Mouse (Mus musculus) neural tube, embryonic 15.5 days (tissue): Measurements from ENCODE around the gene Cpeb3. TPM values are rescaled to one million over a fixed set of nuclear protein-coding genes. Genes with fewer than 3 reads are reported as not detected.
"Not testable (repeated sequence)": the region's sequence is repeated elsewhere in the genome, so short reads cannot be mapped to it uniquely, and the experiment has no call there.

Source experiments
- ATAC-seq: fragments of 200-750 bp; cut with Nextera tagmentation; 2 replicates; pipeline ENCODE4 v1.8.0; 2017; ENCODE audit warnings: mild to moderate bottlenecking, moderate TSS enrichment, moderate library complexity; ENCODE audit not compliant: low FRiP score
- H3K27ac ChIP-seq: fragments of 300-500 bp; sonication (generic); replicated peaks from 2 replicates; pipeline ENCODE4 v1.5.1; 2015; ENCODE audit warnings: mild to moderate bottlenecking, inconsistent platforms
- H3K27me3 ChIP-seq: fragments of 300-500 bp; sonication (generic); replicated peaks from 2 replicates; pipeline ENCODE4 v1.6.1; 2015; ENCODE audit warnings: inconsistent platforms
- H3K36me3 ChIP-seq: fragments of 300-500 bp; sonication (generic); 2 replicates; pipeline ENCODE4 v1.6.1; 2015; ENCODE audit warnings: inconsistent platforms
- H3K4me1 ChIP-seq: fragments of 300-500 bp; sonication (generic); 2 replicates; pipeline ENCODE4 v1.6.1; 2015; ENCODE audit warnings: inconsistent platforms
- H3K4me2 ChIP-seq: fragments of 300-500 bp; sonication (generic); 2 replicates; pipeline ENCODE4 v1.6.1; 2015; ENCODE audit warnings: inconsistent platforms, mild to moderate bottlenecking, moderate library complexity
- H3K4me3 ChIP-seq: fragments of 300-500 bp; sonication (generic); replicated peaks from 2 replicates; pipeline ENCODE4 v1.5.1; 2015; ENCODE audit warnings: mild to moderate bottlenecking, inconsistent platforms
- H3K9ac ChIP-seq: fragments of 300-500 bp; sonication (generic); replicated peaks from 2 replicates; pipeline ENCODE4 v1.6.1; 2015; ENCODE audit warnings: mild to moderate bottlenecking, inconsistent platforms
- H3K9me3 ChIP-seq: fragments of 300-500 bp; sonication (generic); replicated peaks from 2 replicates; pipeline ENCODE4 v1.6.1; 2016; ENCODE audit warnings: inconsistent platforms
- WGBS: fragments of 180-500 bp; shearing (Covaris S2); methylation state at CpG from one replicate; pipeline ENCODE4 v1.1.7; 2015; ENCODE audit warnings: mixed read lengths; 5-methylcytosine and 5-hydroxymethylcytosine counted together
- polyA plus RNA-seq: library from polyadenylated mRNA; unstranded; fragments of >200 nt; fragmentation: Nextera tagmentation; extraction: Ambion mirVana; gene quantifications from 2 replicates; pipeline ENCODE4 v1.2.1, GENCODE M21; 2015

The Cpeb3 gene
- polyA plus RNA-seq, 1 experiment from 2014 or later: 12.0 TPM

DNA sequence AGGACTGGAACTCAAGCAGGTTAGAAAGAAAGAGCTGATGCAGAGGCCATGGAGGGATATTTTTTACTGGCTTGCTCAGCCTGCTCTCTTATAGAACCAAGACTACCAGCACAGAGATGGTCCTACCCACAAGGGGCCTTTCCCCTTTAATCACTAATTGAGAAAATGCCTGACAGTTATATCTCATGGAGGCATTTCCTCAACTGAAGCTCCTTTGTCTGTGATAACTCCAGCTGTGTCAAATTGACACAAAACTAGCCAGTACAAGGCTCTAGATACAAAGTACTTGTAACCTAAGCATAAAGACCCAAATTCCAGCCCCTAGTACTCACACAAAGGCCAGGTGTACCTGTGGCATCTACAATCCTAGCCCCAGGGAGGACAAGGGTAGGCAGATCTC is 3.2 kb downstream of the Cpeb3 start:
- H3K4me3 ChIP-seq, H3K9ac ChIP-seq, ATAC-seq, H3K27ac ChIP-seq, H3K4me2 ChIP-seq, H3K27me3 ChIP-seq, H3K36me3 ChIP-seq, H3K9me3 ChIP-seq: not testable (repeated sequence)
- H3K4me1 ChIP-seq: peaks cover 22% of the 10 kb centered on the region

DNA sequence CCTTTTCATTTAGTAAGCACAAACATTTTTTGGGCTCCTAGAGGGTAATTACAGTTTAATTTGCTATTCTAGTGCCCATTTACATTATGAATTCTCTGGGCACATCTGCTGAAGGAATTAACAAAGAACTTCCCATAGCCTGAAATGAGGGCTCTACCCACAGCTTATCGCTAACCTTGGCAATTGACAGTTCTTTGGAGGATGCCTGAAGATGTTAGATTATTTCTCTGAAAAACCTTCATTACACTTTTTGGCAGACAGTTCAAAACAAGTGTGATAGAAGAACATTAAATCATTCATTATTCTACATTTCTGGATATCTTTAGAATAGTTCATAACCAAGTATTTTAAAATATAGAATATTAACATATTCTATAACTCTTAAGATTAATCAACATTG is 5.0 kb downstream of the Cpeb3 start:
- 82% methylated on average over 1 of the region's 1 CpGs for WGBS
- no peak for ATAC-seq

DNA sequence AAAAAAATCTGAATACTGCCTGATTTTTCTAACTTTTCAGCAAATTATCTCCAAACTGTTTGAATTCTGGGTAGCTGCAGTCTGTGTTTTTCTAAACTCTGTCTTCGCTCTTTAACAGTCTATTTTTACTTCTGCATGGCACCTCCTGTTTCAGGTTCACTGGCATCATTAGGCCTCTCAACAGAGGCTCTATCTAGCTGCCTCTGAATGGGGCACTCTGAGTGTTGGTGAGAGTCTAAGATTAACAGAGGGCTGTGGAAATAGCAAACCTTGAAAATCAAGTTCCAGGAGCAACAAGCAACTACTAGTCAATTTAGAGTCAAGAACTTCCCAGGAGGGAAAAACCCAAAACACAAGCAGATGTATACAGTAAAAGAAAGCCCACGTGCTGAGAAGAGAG is 8.5 kb downstream of the Cpeb3 start:
- Histone ChIP-seq H3K27me3 (no peaks in the 10 kb centered on the region), H3K4me3 (no peak overlapping the region), H3K4me1 (no peaks in the 10 kb centered on the region), H3K27ac (no peak overlapping the region), H3K36me3 (no peaks in the 10 kb centered on the region), H3K4me2 (no peak overlapping the region), H3K9me3 (no peaks in the 10 kb centered on the region), H3K9ac (no peak overlapping the region)
- no peak for ATAC-seq
- 83% methylated on average over 2 of the region's 2 CpGs for WGBS

More for the DNA sequence above, 5.0 kb downstream of the Cpeb3 start:
- H3K4me1 ChIP-seq: peaks cover 7% of the 10 kb centered on the region
- H3K9ac ChIP-seq: no peak overlapping the region
- no peaks in the 10 kb centered on the region for H3K9me3 ChIP-seq
- no peak overlapping the region for H3K27ac ChIP-seq
- H3K4me2 ChIP-seq: no peak overlapping the region
- no peak overlapping the region for H3K4me3 ChIP-seq
- no peaks in the 10 kb centered on the region for H3K27me3 ChIP-seq
- no peaks in the 10 kb centered on the region for H3K36me3 ChIP-seq

DNA sequence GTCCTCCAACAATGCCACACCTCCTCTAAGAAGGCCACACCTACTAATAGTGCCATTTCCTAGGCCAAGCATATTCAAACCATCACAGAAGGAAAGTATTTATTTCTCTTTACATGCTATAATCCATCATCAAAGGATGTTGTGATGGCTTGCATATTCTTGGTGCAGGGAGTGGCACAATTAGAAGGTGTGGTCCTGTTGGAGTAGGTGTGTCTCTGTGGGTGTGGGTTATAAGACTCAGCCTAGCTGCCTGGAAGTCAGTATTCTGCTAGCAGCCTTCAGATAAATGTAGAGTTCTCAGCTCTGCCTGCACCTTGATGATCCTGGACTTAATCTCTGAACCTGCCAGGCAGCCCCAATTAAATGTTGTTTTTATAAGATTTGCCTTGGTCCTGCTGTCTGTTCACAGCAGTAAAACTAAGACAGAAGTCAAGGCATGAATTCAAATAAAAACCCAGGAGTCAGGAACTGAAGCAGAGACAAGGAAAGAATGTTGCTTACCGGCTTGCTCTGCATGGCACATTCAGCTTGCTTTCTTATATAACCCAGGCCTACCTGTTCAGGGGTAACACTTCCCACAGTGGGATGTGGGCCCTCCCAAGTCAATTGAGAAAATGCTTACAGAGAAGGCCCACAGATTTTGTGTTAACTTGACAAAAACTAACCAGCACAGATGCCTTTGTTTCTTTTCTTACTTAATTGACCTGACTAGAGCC is 10.1 kb downstream of the Cpeb3 start:
- 85% methylated on average over 1 of the region's 1 CpGs for WGBS
- Histone ChIP-seq H3K4me3 (no peak overlapping the region), H3K9ac (no peak overlapping the region), H3K9me3 (no peaks in the 10 kb centered on the region), H3K27me3 (no peaks in the 10 kb centered on the region), H3K36me3 (no peaks in the 10 kb centered on the region), H3K4me2 (no peak overlapping the region), H3K27ac (no peak overlapping the region), H3K4me1 (no peaks in the 10 kb centered on the region)
- ATAC-seq: no peak

DNA sequence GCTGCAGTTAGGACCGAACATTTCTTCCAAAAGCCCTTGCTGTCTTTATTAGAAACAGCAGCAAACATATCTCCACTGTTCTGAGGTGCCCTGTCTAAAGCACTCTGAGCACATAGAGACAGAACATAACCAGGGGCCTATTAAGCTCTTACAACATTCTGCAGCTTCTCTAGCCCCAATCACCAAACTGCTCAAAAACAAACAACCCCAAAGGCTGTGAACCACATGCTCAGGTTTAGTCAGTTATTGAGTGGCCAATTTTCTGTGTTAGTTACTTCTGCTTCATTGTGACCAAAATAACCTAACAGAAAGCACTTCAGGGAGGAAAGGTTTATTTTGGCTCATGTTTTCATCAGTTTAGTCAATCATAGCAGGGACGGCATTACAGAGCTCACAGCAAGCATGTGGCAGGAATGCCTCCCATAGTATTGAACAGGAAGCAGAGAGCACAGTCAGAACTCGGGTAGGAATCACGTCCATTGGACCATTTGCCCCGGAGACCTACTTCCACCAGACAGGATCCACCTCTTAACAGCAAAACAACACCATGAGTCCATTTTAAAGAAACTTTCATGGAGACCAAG is 15.8 kb downstream of the Cpeb3 start:
- 79% methylated on average over 5 of the region's 5 CpGs for WGBS
- Histone ChIP-seq H3K4me2 (no peak overlapping the region), H3K4me1 (no peaks in the 10 kb centered on the region), H3K9ac (no peak overlapping the region), H3K27ac (no peak overlapping the region), H3K4me3 (no peak overlapping the region), H3K36me3 (no peaks in the 10 kb centered on the region), H3K9me3 (no peaks in the 10 kb centered on the region), H3K27me3 (no peaks in the 10 kb centered on the region)
- ATAC-seq: no peak

DNA sequence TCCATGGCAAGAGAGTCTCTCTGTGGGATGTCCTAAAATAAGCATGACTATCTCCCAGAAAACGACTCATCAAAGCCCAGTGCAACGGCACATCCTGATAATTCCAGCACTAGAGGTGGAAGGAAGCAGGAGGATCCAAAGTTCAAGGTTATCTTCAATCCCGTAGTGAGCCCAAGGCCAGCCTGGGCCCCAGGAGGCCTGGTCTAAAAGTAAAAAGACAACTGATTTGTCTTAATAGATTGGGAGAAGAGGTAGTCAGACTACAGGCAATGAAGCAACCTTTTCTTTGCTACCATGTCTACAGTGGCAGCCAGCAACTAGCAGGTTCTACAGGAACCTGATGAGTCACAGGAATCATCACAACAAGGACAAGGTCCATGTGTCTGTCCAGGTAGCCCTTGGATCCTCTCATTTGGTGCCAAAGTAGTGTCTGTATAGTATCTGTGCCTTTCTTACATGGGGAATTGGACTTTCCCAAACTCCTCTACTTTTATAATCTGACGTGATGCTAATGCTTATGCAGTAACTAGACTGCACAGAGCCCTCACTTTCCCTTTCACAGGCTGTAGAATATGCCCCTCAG is 19.9 kb downstream of the Cpeb3 start:
- Histone ChIP-seq H3K9ac (no peak overlapping the region), H3K9me3 (no peaks in the 10 kb centered on the region), H3K27ac (no peak overlapping the region), H3K36me3 (no peaks in the 10 kb centered on the region), H3K4me2 (no peak overlapping the region), H3K4me1 (no peaks in the 10 kb centered on the region), H3K4me3 (no peak overlapping the region), H3K27me3 (no peaks in the 10 kb centered on the region)
- 81% methylated on average over 4 of the region's 4 CpGs for WGBS
- ATAC-seq: no peak

DNA sequence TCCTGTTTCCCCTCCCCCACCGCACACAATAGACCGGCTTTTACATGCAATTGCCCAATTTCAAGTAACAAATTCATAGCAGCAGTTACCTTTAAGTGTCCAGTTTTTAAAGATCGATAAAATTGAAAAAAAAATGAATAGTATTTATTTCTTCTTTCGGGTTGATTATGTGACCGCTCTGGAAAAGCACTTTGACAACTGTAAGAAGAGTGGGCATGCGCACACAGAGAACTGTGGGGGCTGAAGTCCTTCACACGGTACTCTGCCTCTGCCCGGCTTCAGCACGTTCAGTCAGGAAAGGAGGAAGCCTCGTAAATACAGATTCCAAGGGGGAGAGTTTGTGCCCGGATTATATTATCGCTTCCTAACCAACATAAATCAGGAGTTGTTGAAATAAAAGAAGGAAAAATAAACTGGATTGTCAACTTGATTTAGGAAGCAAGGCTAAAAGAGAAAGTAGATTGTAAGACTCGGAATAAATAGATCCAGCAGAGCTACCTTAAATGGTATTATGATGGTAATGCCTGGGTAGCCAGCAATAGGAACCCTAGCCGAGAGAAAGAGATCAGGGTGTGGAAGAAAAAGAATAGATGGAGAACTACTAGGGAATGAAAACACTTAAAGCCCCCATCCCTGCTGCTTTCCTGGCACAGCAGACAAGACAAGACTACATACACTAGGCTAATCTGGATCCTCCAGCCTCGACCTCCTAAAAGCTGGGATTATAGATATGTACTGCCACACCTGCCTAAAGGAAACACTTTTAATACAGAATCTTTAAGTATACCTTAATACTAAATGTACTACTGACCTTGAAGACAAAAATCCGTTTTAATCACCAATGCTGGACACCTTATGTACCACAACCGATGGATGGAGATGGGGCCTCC is 30.3 kb downstream of the Cpeb3 start:
- no peaks in the 10 kb centered on the region for H3K27me3 ChIP-seq
- H3K4me3 ChIP-seq: peak overlapping the region; percentile 47
- H3K4me2 ChIP-seq: peak overlapping the region; percentile 51
- peak overlapping the region; percentile 37; the same call in 1 of the 2 replicates for H3K9ac ChIP-seq
- no peaks in the 10 kb centered on the region for H3K36me3 ChIP-seq
- ATAC-seq: peak; percentile 78
- no peaks in the 10 kb centered on the region for H3K9me3 ChIP-seq
- H3K27ac ChIP-seq: peak overlapping the region; percentile 73
- WGBS: 12% methylated on average over 17 of the region's 17 CpGs
- H3K4me1 ChIP-seq: peaks cover 32% of the 10 kb centered on the region

DNA sequence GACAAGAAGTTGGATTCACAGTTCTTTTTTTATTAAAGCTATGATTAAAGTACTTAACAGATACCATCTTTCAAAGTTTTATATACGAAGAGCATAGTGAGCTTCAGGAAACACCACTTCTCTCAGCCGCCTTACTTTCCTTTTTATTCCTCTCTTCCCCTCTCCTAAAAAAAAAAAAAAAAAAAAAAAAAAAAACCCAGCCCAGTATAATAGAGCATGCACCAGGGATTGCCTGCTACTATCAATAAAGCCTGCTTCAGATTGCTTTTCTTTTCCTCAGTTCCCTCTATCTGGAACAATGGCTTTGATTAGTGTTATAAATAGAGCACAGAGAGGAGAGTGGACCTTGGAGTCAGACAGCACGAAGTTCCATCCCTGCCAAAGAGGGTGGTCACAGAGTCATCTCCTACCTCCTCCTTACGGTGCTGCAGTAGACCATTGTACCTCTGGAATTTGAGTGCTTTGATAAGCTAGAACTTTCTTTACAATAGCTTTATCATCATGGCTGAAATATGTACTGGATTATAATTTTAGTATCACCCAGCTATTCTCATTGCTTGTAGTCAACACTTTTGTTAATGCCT is 31.4 kb downstream of the Cpeb3 start:
- Histone ChIP-seq H3K27ac (no peak overlapping the region), H3K4me2 (peak overlapping the region; percentile 95), H3K36me3 (no peaks in the 10 kb centered on the region), H3K27me3 (no peaks in the 10 kb centered on the region), H3K4me1 (peaks cover 42% of the 10 kb centered on the region), H3K9ac (no peak overlapping the region; the same call in 1 of the 2 replicates), H3K9me3 (no peaks in the 10 kb centered on the region), H3K4me3 (peak overlapping the region; percentile 38)
- WGBS: 25% methylated on average over 4 of the region's 4 CpGs
- no peak for ATAC-seq

DNA sequence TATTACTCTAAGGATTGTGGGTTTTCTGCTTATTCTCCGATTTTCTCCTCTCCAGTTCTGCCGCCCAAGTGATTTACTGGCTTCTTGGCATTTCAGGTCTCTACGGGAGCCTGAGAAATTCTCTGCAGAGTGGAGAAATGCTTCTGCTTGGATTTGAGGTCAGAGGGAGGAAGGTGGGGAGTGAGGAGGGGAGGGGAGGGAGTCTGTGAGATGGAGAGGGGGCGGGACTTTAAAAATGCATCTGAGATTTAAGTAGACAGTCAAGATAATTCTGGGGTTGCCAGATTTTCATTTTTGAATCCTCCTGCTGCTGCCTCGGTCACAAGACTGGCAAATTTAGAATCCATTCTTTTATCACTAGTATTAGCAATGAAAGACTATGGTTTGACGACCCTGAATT is 32.5 kb downstream of the Cpeb3 start:
- ATAC-seq: peak; percentile 16; the same call in 1 of the 2 replicates
- H3K27ac ChIP-seq: peak overlapping the region; percentile 93
- H3K27me3 ChIP-seq: no peaks in the 10 kb centered on the region
- peak overlapping the region; percentile 95 for H3K4me2 ChIP-seq
- no peaks in the 10 kb centered on the region for H3K9me3 ChIP-seq
- WGBS: 4% methylated on average over 6 of the region's 6 CpGs
- peak overlapping the region; percentile 69 for H3K9ac ChIP-seq
- peak overlapping the region; percentile 67 for H3K4me3 ChIP-seq
- peaks cover 50% of the 10 kb centered on the region for H3K4me1 ChIP-seq
- H3K36me3 ChIP-seq: no peaks in the 10 kb centered on the region

DNA sequence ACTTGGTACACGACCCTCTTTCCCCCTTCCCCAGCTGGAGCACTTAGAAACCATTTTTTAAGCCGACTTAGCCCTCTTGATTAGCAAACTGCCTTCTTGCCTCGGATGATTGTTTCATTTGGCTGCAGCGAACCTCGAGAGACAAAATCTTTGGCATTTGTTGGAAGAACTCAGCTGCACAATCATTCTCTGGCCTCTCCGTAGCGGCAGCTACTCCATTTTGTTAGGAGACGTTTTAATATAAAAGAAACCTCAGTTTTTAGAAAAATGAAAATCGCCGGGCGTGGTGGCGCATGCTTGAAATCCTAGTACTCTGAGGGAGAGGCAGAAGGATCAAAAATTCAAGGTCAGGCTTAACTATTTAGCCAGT is 33.0 kb downstream of the Cpeb3 start:
- Histone ChIP-seq H3K4me2 (peak overlapping the region; percentile 95), H3K27me3 (no peaks in the 10 kb centered on the region), H3K9ac (peak overlapping the region; percentile 69), H3K27ac (peak overlapping the region; percentile 93), H3K4me3 (peak overlapping the region; percentile 67), H3K4me1 (peaks cover 53% of the 10 kb centered on the region), H3K9me3 (no peaks in the 10 kb centered on the region), H3K36me3 (no peaks in the 10 kb centered on the region)
- ATAC-seq: no peak
- WGBS: 2% methylated on average over 12 of the region's 12 CpGs

DNA sequence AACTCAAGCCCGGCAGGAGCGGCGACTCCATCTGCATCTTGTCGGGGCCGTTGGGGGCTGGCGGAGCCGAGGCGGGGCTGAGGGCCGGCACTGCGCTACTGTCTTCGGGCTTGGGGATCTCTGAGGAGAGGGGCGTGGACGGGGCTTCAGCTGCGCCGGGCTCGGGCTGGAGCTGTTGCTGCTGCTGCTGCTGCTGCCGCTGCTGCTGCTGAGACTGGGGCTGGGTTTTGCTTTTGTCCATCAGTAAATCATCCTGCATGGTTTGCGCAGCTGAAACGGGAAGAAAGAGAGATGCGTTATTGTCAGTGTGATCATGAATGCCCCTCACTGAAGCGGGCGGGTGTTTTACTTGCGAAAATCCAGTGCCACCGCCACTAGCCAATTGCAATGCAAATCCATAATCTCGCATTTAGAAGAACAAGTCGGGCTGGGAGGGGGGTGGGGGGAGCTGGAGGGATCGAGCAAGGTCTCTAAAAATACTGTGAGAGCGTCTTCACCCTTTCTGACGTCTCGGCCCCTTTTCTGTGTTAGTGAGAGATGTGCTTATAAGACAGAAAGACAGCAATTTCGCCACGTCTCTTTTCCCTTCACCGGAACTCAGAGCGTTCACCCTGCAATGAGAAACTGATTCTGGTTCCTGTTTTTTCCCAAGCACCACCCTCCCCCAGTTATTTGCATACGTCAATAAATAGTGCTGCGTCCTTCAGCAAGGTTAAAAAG is 33.5 kb downstream of the Cpeb3 start:
- peak; percentile 64 for ATAC-seq
- peaks cover 58% of the 10 kb centered on the region for H3K4me1 ChIP-seq
- under 1% methylated on average over 34 of the region's 36 CpGs for WGBS
- H3K27ac ChIP-seq: peak overlapping the region; percentile 93
- peak overlapping the region; percentile 95 for H3K4me2 ChIP-seq
- H3K9me3 ChIP-seq: no peaks in the 10 kb centered on the region
- H3K9ac ChIP-seq: peak overlapping the region; percentile 69
- peak overlapping the region; percentile 67 for H3K4me3 ChIP-seq
- H3K36me3 ChIP-seq: no peaks in the 10 kb centered on the region
- no peaks in the 10 kb centered on the region for H3K27me3 ChIP-seq
